Comparison of ENCODE assay signal across 15 mouse cellular contexts in genomic region chr16:12129782-12130181, GRCm38 (mm10).
"Had no signal": no experiment of that assay in that cellular context is flagged by ENCODE, and none has a peak within 500 bp of the region (broad histone marks: within the 10 kb centered on the region; RNA-seq: fewer than 3 reads in every experiment).

No protein-coding gene starts in this region.

- H3K9me3 ChIP-seq: limb, embryonic 10.5 days; neural tube, embryonic 12.5 days had no signal

- DNase-seq: kidney, adult 8-10 months; kidney, postnatal 25 days; lung, embryonic 14.5 days; lung, postnatal 10 days; lung, postnatal 4 days; retina, postnatal 1 day; right cerebral cortex, postnatal 4 days; spleen, adult 18-20 months; thymus, adult 18-20 months; thymus, postnatal 14 days had no signal

- ATAC-seq: liver, embryonic 12.5 days had no signal

- H3K27me3 ChIP-seq: liver, embryonic 12.5 days; neural tube, embryonic 12.5 days had no signal

- H3K4me1 ChIP-seq: limb, embryonic 10.5 days; liver, embryonic 12.5 days; neural tube, embryonic 12.5 days had no signal

- H3K4me3 ChIP-seq: limb, embryonic 10.5 days; liver, embryonic 12.5 days; myocyte; neural tube, embryonic 12.5 days had no signal

- H3K4me2 ChIP-seq: liver, embryonic 12.5 days; lung, embryonic 14.5 days; midbrain, embryonic 11.5 days; neural tube, embryonic 12.5 days had no signal

- H3K9ac ChIP-seq: liver, embryonic 12.5 days; lung, embryonic 14.5 days; neural tube, embryonic 12.5 days had no signal

- H3K36me3 ChIP-seq: limb, embryonic 10.5 days; liver, embryonic 12.5 days; neural tube, embryonic 12.5 days had no signal

- H3K27ac ChIP-seq: limb, embryonic 10.5 days; liver, embryonic 12.5 days; neural tube, embryonic 12.5 days had no signal
